Mouse (Mus musculus): ENCODE measurements around the gene Zc3hc1.
"Not testable (repeated sequence)": the region's sequence is repeated elsewhere in the genome, so short reads cannot be mapped to it uniquely, and the experiment has no call there.

The Zc3hc1 gene

DNA sequence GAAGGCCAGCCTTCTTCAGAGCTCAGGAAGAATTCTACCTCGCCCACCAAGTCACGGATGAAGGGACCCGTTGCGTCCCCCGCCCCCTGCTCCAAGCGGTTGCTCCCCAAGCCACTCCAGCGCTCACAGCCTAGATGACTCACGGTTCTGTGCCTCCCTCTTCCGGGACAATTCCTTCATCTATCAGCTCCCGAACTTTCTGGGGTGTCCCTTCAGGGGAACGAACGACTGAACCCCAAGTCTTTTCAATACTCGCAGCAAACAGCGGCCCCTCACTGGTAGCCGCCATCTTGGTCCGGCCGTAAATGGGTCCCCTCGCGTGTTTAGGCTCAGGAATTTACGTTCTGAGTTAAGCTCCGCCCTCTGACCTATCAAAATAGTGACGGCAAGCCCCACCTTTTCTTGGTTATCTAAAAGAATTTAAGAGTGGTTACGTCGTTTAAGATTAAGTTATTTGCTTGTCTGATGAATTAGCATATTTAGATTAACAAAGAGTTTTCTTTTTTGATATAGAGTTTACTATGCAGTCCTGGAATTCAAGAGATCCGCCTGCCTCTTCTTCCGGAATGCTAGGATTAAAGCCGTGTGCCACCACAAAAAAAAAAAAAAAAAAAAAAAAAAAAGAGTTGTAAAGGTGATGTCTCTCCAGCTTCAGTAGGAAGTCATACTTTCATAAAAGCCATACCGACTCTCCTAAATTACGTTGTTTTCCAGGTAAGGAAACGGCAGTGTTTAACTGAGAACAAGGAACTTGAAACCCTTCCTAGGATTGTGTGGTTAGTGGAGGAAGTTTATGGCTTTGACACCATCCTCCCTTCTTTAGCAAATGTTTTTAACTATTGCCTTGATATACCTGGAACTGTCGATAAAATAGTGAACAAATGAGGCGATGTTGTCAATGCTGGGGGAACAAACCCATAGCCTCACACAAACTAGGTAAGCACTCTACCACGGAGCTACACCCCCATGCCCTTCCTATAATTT, at the start of gene Zc3hc1:
Zc3hc1 (minus strand) TSS at position 315 of the 984 bp plus-strand sequence.
- peak; percentile 84 to 86 for DNase-seq

DNA sequence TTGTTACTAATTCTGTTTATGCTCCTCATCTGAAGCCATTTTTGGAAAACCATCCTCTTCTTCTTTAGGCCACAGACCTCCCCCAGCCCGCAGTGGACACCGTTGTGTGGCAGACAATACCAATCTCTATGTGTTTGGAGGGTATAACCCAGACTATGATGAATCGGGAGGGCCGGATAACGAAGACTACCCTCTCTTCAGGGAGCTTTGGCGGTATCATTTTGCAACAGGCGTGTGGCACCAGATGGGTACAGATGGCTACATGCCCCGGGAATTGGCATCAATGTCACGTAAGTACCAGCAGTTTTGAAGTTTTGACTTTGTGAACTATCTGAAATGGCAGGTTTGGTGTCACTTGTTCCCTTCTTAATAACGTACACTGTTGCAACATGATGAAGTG, 48.7 kb upstream of the Zc3hc1 start:
- DNase-seq: no peak

- no peak for DNase-seq
Observed at GRCm38 (mm10) chr6:30437054-30437453, 46.2 kb upstream of the Zc3hc1 start.

GRCm38 (mm10) chr6:30436476-30436875, 45.6 kb upstream of the Zc3hc1 start:
- DNase-seq: no peak

GRCm38 (mm10) chr6:30432461-30433192, 41.8 kb upstream of the Zc3hc1 start:
- DNase-seq: no peak

- no peak for DNase-seq
Observed at GRCm38 (mm10) chr6:30416801-30417200, 26.0 kb upstream of the Zc3hc1 start.

- no peak for DNase-seq
Observed at GRCm38 (mm10) chr6:30416126-30416525, 25.3 kb upstream of the Zc3hc1 start.

DNA sequence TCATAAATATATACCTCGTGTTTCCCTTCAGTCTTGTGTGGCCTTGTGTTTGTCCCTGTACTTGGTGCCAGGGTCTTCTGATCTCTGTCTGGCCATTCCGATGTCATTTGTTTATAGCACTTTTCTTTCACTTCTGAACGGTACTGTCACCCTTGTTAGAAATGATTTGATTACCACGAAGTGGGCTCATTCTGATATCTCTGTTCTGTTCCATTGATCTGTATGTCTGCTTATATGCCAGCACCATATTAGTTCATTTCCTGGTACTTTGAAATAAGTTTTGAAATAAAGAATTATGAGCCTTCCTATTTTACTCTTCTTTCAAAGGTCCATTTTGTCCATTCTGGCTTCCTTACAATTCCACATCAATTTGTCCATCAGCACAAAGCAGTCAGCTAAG, 20.5 kb upstream of the Zc3hc1 start:
- DNase-seq: no peak

GRCm38 (mm10) chr6:30409399-30410093, 18.7 kb upstream of the Zc3hc1 start:
- no peak for DNase-seq

GRCm38 (mm10) chr6:30408276-30408675, 17.4 kb upstream of the Zc3hc1 start:
- DNase-seq: no peak

DNA sequence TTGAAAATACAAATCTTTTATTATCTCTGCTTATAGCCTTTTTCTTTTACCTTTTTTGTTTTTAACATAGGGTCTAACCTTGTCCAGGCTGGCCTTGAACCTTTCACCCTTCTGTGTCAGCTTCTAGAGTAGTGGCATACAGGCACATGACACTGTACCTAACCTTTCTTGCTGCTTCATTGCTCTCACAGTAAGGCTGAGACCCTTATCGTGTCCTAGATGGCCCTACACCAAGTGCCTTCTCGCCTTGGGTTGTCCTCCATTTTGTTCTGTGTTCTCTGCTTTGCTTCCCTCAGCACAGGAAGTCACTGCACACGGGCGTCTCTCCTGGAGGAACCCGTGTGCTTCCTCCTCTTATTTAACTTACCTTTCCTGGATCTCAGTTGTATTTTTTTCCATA, 13.8 kb upstream of the Zc3hc1 start:
- no peak for DNase-seq

DNA sequence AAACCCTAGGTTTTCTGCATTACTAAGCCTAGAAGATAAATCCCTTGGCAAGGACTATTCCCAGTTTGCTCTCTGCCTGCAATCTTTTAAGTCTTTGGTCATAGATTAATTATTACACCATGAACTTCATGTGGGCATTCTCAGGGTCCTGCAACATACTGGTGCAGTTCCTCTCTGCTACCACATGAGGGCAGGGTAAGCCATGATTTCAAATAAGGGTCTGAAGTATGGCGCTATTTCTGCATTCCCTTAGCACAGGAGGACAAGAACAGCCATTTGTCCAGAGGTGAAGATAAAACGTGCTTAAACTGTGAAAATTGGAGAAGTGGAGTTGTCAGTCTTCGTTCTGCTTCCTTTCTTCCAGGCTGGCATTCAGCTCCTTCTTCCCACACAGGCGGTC, 12.6 kb upstream of the Zc3hc1 start:
- peak; percentile 68 to 78 for DNase-seq

- DNase-seq: peak in 1 of 2 experiments; percentile 28
Observed at GRCm38 (mm10) chr6:30402091-30402491, 11.3 kb upstream of the Zc3hc1 start.

DNA sequence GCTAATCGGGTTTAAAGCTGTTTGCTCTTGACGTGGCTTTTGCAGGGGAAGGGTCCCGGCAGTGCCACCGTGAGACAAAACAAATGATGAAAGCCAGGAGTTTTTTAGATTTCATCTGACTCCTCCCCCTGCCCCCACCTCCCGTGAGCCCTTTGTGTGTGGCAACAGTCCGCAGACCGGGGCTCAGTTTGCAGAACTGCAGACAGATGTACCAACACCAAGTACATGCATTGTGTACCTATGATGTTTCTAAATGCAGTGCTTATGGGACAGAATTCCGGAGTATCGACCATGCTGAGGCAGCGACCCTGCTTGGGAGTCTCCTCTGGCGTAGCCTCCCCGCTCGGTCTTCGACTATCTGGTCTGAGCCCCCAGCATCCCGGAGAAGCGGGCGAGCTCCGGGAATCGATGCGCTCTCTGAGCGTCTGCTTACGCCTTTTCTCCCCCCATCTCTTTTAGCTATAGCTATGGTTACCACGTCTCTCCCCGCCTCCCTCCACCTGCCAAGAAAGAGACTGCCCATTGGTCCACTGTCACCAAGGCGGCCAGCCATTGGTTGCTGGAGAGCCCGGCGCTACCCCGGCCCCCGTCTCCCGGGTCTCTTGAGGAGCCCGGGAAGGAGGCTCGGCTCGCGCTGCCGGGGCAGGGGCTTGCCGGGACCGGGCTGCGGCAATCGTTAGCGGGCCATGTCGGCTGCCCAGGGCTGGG, 10.6 kb upstream of the Zc3hc1 start, which contains the start of gene Klhdc10:
Klhdc10 (plus strand) TSS at position 561 of the 708 bp plus-strand sequence.
- DNase-seq: peak; percentile 98 to 100

GRCm38 (mm10) chr6:30400716-30401115, 9.9 kb upstream of the Zc3hc1 start:
- DNase-seq: no peak

GRCm38 (mm10) chr6:30400146-30400545, 9.3 kb upstream of the Zc3hc1 start:
- no peak for DNase-seq

- no peak for DNase-seq
Observed at GRCm38 (mm10) chr6:30391996-30392395, 1.2 kb upstream of the Zc3hc1 start.

GRCm38 (mm10) chr6:30390271-30390670, 557 bp downstream of the Zc3hc1 start:
- not testable (repeated sequence) for DNase-seq

- peak in 1 of 2 experiments; percentile 41 for DNase-seq
Observed at GRCm38 (mm10) chr6:30381116-30381515, 9.7 kb downstream of the Zc3hc1 start.

- DNase-seq: peak; percentile 52 to 77
Observed at GRCm38 (mm10) chr6:30375791-30376190, 15.0 kb downstream of the Zc3hc1 start.

DNA sequence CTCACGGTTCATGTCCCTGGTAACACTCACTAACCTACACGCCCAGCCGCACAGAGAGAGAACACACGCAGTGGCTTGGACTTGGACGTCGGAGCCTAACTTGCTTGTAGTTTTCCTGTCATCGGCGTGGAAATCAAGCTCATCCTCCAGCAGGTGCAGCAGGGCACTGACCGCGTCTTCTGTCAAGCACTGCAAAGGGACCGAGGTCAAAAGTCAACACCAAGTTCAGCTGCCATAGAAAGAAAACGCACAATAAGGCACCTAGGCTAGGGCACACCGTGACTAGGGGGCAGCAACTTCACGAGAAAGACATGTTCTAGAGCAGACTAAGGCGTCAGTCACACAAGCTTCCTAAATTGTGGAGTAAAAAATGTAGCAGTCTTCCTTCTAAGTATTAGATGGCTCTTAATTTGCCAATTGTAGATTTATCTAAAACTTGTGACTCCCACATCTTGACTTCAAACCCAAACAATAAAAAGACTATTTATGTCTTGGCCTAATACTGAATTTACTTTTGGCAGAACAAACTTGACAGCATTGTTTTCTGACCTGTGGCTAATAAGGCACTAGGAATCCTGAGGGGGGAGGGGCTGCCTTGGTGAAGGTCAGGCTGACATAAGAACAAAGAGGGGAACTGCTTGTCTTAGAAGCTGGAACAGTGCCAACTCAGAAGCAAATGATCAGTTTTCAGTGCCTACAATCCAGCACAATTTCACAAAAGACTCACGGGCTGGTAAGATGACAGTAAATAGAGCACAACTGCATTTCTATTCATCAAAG, 15.9 kb downstream of the Zc3hc1 start:
- peak; percentile 86 for DNase-seq
